ENCODE assay signal across 9 mouse cellular contexts in genomic region chr13:22014411-22014845, GRCm38 (mm10). TPM values are rescaled to one million over a fixed set of nuclear protein-coding genes. Genes with fewer than 3 reads are reported as not detected.
DNase-seq lines count a peak whose midpoint lies in the region; ATAC-seq and TF ChIP-seq lines count a peak whose summit lies in the region.
"Had no signal": no experiment of that assay in that cellular context is flagged by ENCODE, and none has a peak within 500 bp of the region (broad histone marks: within the 10 kb centered on the region; RNA-seq: fewer than 3 reads in every experiment).

No protein-coding gene starts in this region.

- no peak overlapping the region for H3K27ac ChIP-seq in forebrain, embryonic 10.5 days
- H3K27ac ChIP-seq in forebrain, embryonic 16.5 days (ENCODE audit: low read length) = no peak overlapping the region
- no peak overlapping the region for H3K27ac ChIP-seq in midbrain, embryonic 12.5 days (replicated peaks)
- H3K27ac ChIP-seq in midbrain, embryonic 16.5 days (ENCODE audit: low read length) = no peak overlapping the region
- H3K27ac ChIP-seq in limb, embryonic 14.5 days (replicated peaks; ENCODE audit: low read depth, low read length) = no peak overlapping the region
- H3K27ac ChIP-seq in stomach, postnatal 0 days (replicated peaks) = no peak overlapping the region

- peak overlapping the region; percentile 36 for H3K4me3 ChIP-seq in forebrain, embryonic 10.5 days
- no peak overlapping the region for H3K4me3 ChIP-seq in forebrain, embryonic 16.5 days (replicated peaks; ENCODE audit: low read length)
- H3K4me3 ChIP-seq in midbrain, embryonic 12.5 days = no peak overlapping the region
- H3K4me3 ChIP-seq in midbrain, embryonic 16.5 days (ENCODE audit: low read depth, low read length) = no peak overlapping the region
- H3K4me3 ChIP-seq in limb, embryonic 14.5 days (replicated peaks; ENCODE audit: low read length) = peak overlapping the region; percentile 14; the same call in 1 of the 2 replicates
- H3K4me3 ChIP-seq in stomach, postnatal 0 days (ENCODE audit: low read depth, low read length) = no peak overlapping the region; the same call in 1 of the 2 replicates

- H3K9ac ChIP-seq in forebrain, embryonic 16.5 days (replicated peaks; ENCODE audit: low read depth, low read length) = no peak overlapping the region
- no peak overlapping the region for H3K9ac ChIP-seq in midbrain, embryonic 12.5 days (replicated peaks)
- H3K9ac ChIP-seq in midbrain, embryonic 16.5 days (ENCODE audit: low read depth, low read length) = no peak overlapping the region
- no peak overlapping the region for H3K9ac ChIP-seq in limb, embryonic 14.5 days (ENCODE audit: low read depth, low read length, severe bottlenecking)
- no peak overlapping the region for H3K9ac ChIP-seq in stomach, postnatal 0 days (ENCODE audit: low read length)

- no peak for TF ChIP-seq POLR2A in limb, embryonic 14.5 days (IDR thresholded peaks at IDR 0.05; ENCODE audit: borderline replicate concordance, extremely low read depth, insufficient read depth, insufficient read length)

- TF ChIP-seq EP300 in stomach, postnatal 0 days (optimal IDR thresholded peaks at IDR 0.05) = no peak

- H3K4me2 ChIP-seq in forebrain, embryonic 16.5 days (ENCODE audit: low read length) = no peak overlapping the region
- H3K4me2 ChIP-seq in midbrain, embryonic 12.5 days (replicated peaks) = peak overlapping the region; percentile 19; the same call in 1 of the 2 replicates
- no peak overlapping the region for H3K4me2 ChIP-seq in midbrain, embryonic 16.5 days (ENCODE audit: low read length)
- peak overlapping the region; percentile 17; the same call in 1 of the 2 replicates for H3K4me2 ChIP-seq in limb, embryonic 14.5 days (replicated peaks; ENCODE audit: low read depth, low read length, severe bottlenecking)
- 0 out of 2 replicates have a peak overlapping the region, but pooled peaks have one; percentile 9 for H3K4me2 ChIP-seq in stomach, postnatal 0 days (replicated peaks; ENCODE audit: low read depth)

- no peak for ATAC-seq in forebrain, embryonic 16.5 days
- no peak for ATAC-seq in midbrain, embryonic 12.5 days (ENCODE audit: low FRiP score, low read depth)
- ATAC-seq in midbrain, embryonic 16.5 days = no peak
- ATAC-seq in limb, embryonic 14.5 days (ENCODE audit: low FRiP score, low read depth) = no peak; the same call in 1 of the 2 replicates
- ATAC-seq in stomach, postnatal 0 days (ENCODE audit: low FRiP score, low TSS enrichment) = no peak

- 16% methylated on average over 17 of the region's 17 CpGs for WGBS in forebrain, embryonic 10.5 days
- 18% methylated on average over 17 of the region's 17 CpGs for WGBS in forebrain, embryonic 16.5 days
- WGBS in midbrain, embryonic 12.5 days = 24% methylated on average over 17 of the region's 17 CpGs
- 18% methylated on average over 17 of the region's 17 CpGs for WGBS in midbrain, embryonic 16.5 days
- WGBS in limb, embryonic 14.5 days = 12% methylated on average over 17 of the region's 17 CpGs
- 16% methylated on average over 17 of the region's 17 CpGs for whole genome bisulfite sequencing in stomach, postnatal 0 days

- DNase-seq in forebrain, embryonic 10.5 days (ENCODE audit: extremely low spot score, low spot score) = peak; percentile 38
- no peak for DNase-seq in limb, embryonic 14.5 days (ENCODE audit: low spot score)
- no peak for DNase-seq in stomach, postnatal 0 days (ENCODE audit: low spot score)
- no peak for DNase-seq in left cerebral cortex, adult 9 months (ENCODE audit: low spot score in 2 of 2)
- no peak for DNase-seq in spleen, postnatal 10 days (ENCODE audit: low spot score in 2 of 2)
- DNase-seq: gastrocnemius, postnatal 10 days had no signal

- H3K4me1 ChIP-seq in forebrain, embryonic 10.5 days = peaks cover 12% of the 10 kb centered on the region
- no peaks in the 10 kb centered on the region for H3K4me1 ChIP-seq in forebrain, embryonic 16.5 days (replicated peaks; ENCODE audit: control insufficient read depth, insufficient read depth, low read length)
- no peaks in the 10 kb centered on the region for H3K4me1 ChIP-seq in midbrain, embryonic 12.5 days
- H3K4me1 ChIP-seq in midbrain, embryonic 16.5 days (ENCODE audit: control insufficient read depth, insufficient read depth, low read length) = no peaks in the 10 kb centered on the region
- no peaks in the 10 kb centered on the region for H3K4me1 ChIP-seq in limb, embryonic 14.5 days (ENCODE audit: control insufficient read depth, insufficient read depth, low read length)
- no peaks in the 10 kb centered on the region for H3K4me1 ChIP-seq in stomach, postnatal 0 days (replicated peaks; ENCODE audit: control insufficient read depth, insufficient read depth)

- peaks cover 85% of the 10 kb centered on the region for H3K27me3 ChIP-seq in forebrain, embryonic 10.5 days (ENCODE audit: poor library complexity, severe bottlenecking)
- peaks cover 69% of the 10 kb centered on the region for H3K27me3 ChIP-seq in forebrain, embryonic 16.5 days (replicated peaks; ENCODE audit: control insufficient read depth, insufficient read depth, low read length)
- H3K27me3 ChIP-seq in midbrain, embryonic 12.5 days = peaks cover 80% of the 10 kb centered on the region
- H3K27me3 ChIP-seq in midbrain, embryonic 16.5 days (ENCODE audit: control insufficient read depth, insufficient read depth, low read depth, low read length) = peaks cover 74% of the 10 kb centered on the region
- peaks cover 67% of the 10 kb centered on the region for H3K27me3 ChIP-seq in limb, embryonic 14.5 days (ENCODE audit: control insufficient read depth, insufficient read depth, low read length)
- peaks cover 11% of the 10 kb centered on the region; the same call in 1 of the 2 replicates for H3K27me3 ChIP-seq in stomach, postnatal 0 days (ENCODE audit: control insufficient read depth, insufficient read depth, low read length)

- no peaks in the 10 kb centered on the region for H3K36me3 ChIP-seq in forebrain, embryonic 10.5 days (replicated peaks)
- no peaks in the 10 kb centered on the region for H3K36me3 ChIP-seq in forebrain, embryonic 16.5 days (ENCODE audit: control insufficient read depth, insufficient read depth)
- H3K36me3 ChIP-seq in midbrain, embryonic 12.5 days = no peaks in the 10 kb centered on the region
- no peaks in the 10 kb centered on the region for H3K36me3 ChIP-seq in midbrain, embryonic 16.5 days (ENCODE audit: control insufficient read depth, insufficient read depth, low read length)
- H3K36me3 ChIP-seq in limb, embryonic 14.5 days (ENCODE audit: control insufficient read depth, insufficient read depth, low read length) = no peaks in the 10 kb centered on the region
- H3K36me3 ChIP-seq in stomach, postnatal 0 days (ENCODE audit: control insufficient read depth, insufficient read depth, low read length) = no peaks in the 10 kb centered on the region

- no peak for TF ChIP-seq CTCF in stomach, postnatal 0 days (IDR thresholded peaks at IDR 0.05; ENCODE audit: low read depth)

- peaks cover 4% of the 10 kb centered on the region; the same call in 1 of the 2 replicates for H3K9me3 ChIP-seq in forebrain, embryonic 10.5 days
- H3K9me3 ChIP-seq in forebrain, embryonic 16.5 days (ENCODE audit: control insufficient read depth, low read length) = peaks cover 4% of the 10 kb centered on the region; the same call in 1 of the 2 replicates
- H3K9me3 ChIP-seq in midbrain, embryonic 12.5 days = no peaks in the 10 kb centered on the region
- no peaks in the 10 kb centered on the region; the same call in 1 of the 2 replicates for H3K9me3 ChIP-seq in midbrain, embryonic 16.5 days (replicated peaks; ENCODE audit: control insufficient read depth, low read length, poor library complexity, severe bottlenecking)
- H3K9me3 ChIP-seq in limb, embryonic 14.5 days (ENCODE audit: control insufficient read depth, low read length) = no peaks in the 10 kb centered on the region
- H3K9me3 ChIP-seq in stomach, postnatal 0 days (ENCODE audit: control insufficient read depth, low read length) = no peaks in the 10 kb centered on the region

RNA-seq across cellular contexts. Expression of gene Prss16, which starts 4.9 kb away (rescaled TPM):
- polyA plus RNA-seq in forebrain, embryonic 10.5 days (2016; fragmentation: Nextera tagmentation; extraction: Ambion mirVana) = 0.26 and 0.41 TPM in 2 replicates
- 0.19 TPM in 1 of 2 replicates, not detected in the other for polyA plus RNA-seq in forebrain, embryonic 16.5 days (2015; fragmentation: Nextera tagmentation; extraction: Ambion mirVana)
- polyA plus RNA-seq in midbrain, embryonic 12.5 days (2016; fragmentation: Nextera tagmentation; extraction: Ambion mirVana) = 0.30 TPM in 1 of 2 replicates, not detected in the other
- polyA plus RNA-seq in midbrain, embryonic 16.5 days (2015; fragmentation: Nextera tagmentation; extraction: Ambion mirVana) = not detected in 2 replicates
- polyA plus RNA-seq in limb, embryonic 14.5 days (2012; rRNA removed) = 1.1 and 1.6 TPM in 2 replicates
- 0.51 and 0.57 TPM in 2 replicates for polyA plus RNA-seq in limb, embryonic 14.5 days (2014; fragmentation: Nextera tagmentation; extraction: Ambion mirVana)
- polyA plus RNA-seq in stomach, postnatal 0 days (2015; fragmentation: Nextera tagmentation; extraction: Ambion mirVana) = 0.51 and 0.65 TPM in 2 replicates

RNA-seq across cellular contexts. Expression of gene Hist1h2ah, which starts 20.9 kb away (rescaled TPM):
- polyA plus RNA-seq in forebrain, embryonic 10.5 days (2016; fragmentation: Nextera tagmentation; extraction: Ambion mirVana) = 12.1 and 14.3 TPM in 2 replicates
- polyA plus RNA-seq in forebrain, embryonic 16.5 days (2015; fragmentation: Nextera tagmentation; extraction: Ambion mirVana) = not detected in 2 replicates
- polyA plus RNA-seq in midbrain, embryonic 12.5 days (2016; fragmentation: Nextera tagmentation; extraction: Ambion mirVana) = 10.1 and 11.3 TPM in 2 replicates
- polyA plus RNA-seq in midbrain, embryonic 16.5 days (2015; fragmentation: Nextera tagmentation; extraction: Ambion mirVana) = not detected in 2 replicates
- polyA plus RNA-seq in limb, embryonic 14.5 days (2012; rRNA removed) = 5.5 and 14.9 TPM in 2 replicates
- polyA plus RNA-seq in limb, embryonic 14.5 days (2014; fragmentation: Nextera tagmentation; extraction: Ambion mirVana) = 6.5 and 22.1 TPM in 2 replicates
- 2.1 TPM in 1 of 2 replicates, not detected in the other for polyA plus RNA-seq in stomach, postnatal 0 days (2015; fragmentation: Nextera tagmentation; extraction: Ambion mirVana)

RNA-seq across cellular contexts. Expression of gene Hist1h2bk, which starts 21.2 kb away (rescaled TPM):
- polyA plus RNA-seq in forebrain, embryonic 10.5 days (2016; fragmentation: Nextera tagmentation; extraction: Ambion mirVana) = 6.4 and 7.7 TPM in 2 replicates
- 3.3 TPM in 1 of 2 replicates, not detected in the other for polyA plus RNA-seq in forebrain, embryonic 16.5 days (2015; fragmentation: Nextera tagmentation; extraction: Ambion mirVana)
- 7.2 and 8.1 TPM in 2 replicates for polyA plus RNA-seq in midbrain, embryonic 12.5 days (2016; fragmentation: Nextera tagmentation; extraction: Ambion mirVana)
- polyA plus RNA-seq in midbrain, embryonic 16.5 days (2015; fragmentation: Nextera tagmentation; extraction: Ambion mirVana) = 1.3 TPM in 1 of 2 replicates, not detected in the other
- 24.6 and 30.5 TPM in 2 replicates for polyA plus RNA-seq in limb, embryonic 14.5 days (2012; rRNA removed)
- polyA plus RNA-seq in limb, embryonic 14.5 days (2014; fragmentation: Nextera tagmentation; extraction: Ambion mirVana) = 6.9 and 7.1 TPM in 2 replicates
- 0.35 and 0.99 TPM in 2 replicates for polyA plus RNA-seq in stomach, postnatal 0 days (2015; fragmentation: Nextera tagmentation; extraction: Ambion mirVana)

RNA-seq across cellular contexts. Expression of gene Hist1h4i, which starts 26.7 kb away (rescaled TPM):
- 53.1 and 58.6 TPM in 2 replicates for polyA plus RNA-seq in forebrain, embryonic 10.5 days (2016; fragmentation: Nextera tagmentation; extraction: Ambion mirVana)
- 14.0 and 14.5 TPM in 2 replicates for polyA plus RNA-seq in forebrain, embryonic 16.5 days (2015; fragmentation: Nextera tagmentation; extraction: Ambion mirVana)
- 34.4 and 38.6 TPM in 2 replicates for polyA plus RNA-seq in midbrain, embryonic 12.5 days (2016; fragmentation: Nextera tagmentation; extraction: Ambion mirVana)
- 4.0 and 4.9 TPM in 2 replicates for polyA plus RNA-seq in midbrain, embryonic 16.5 days (2015; fragmentation: Nextera tagmentation; extraction: Ambion mirVana)
- 31.0 and 39.5 TPM in 2 replicates for polyA plus RNA-seq in limb, embryonic 14.5 days (2012; rRNA removed)
- 14.0 and 14.7 TPM in 2 replicates for polyA plus RNA-seq in limb, embryonic 14.5 days (2014; fragmentation: Nextera tagmentation; extraction: Ambion mirVana)
- polyA plus RNA-seq in stomach, postnatal 0 days (2015; fragmentation: Nextera tagmentation; extraction: Ambion mirVana) = 5.8 and 5.9 TPM in 2 replicates

RNA-seq across cellular contexts. Expression of gene Hist1h2ag, which starts 28.3 kb away (rescaled TPM):
- 54.9 and 55.0 TPM in 2 replicates for polyA plus RNA-seq in forebrain, embryonic 10.5 days (2016; fragmentation: Nextera tagmentation; extraction: Ambion mirVana)
- polyA plus RNA-seq in forebrain, embryonic 16.5 days (2015; fragmentation: Nextera tagmentation; extraction: Ambion mirVana) = 8.5 and 13.4 TPM in 2 replicates
- polyA plus RNA-seq in midbrain, embryonic 12.5 days (2016; fragmentation: Nextera tagmentation; extraction: Ambion mirVana) = 62.2 and 69.7 TPM in 2 replicates
- 1.8 and 8.3 TPM in 2 replicates for polyA plus RNA-seq in midbrain, embryonic 16.5 days (2015; fragmentation: Nextera tagmentation; extraction: Ambion mirVana)
- 54.6 and 89.6 TPM in 2 replicates for polyA plus RNA-seq in limb, embryonic 14.5 days (2012; rRNA removed)
- polyA plus RNA-seq in limb, embryonic 14.5 days (2014; fragmentation: Nextera tagmentation; extraction: Ambion mirVana) = 56.7 and 74.1 TPM in 2 replicates
- polyA plus RNA-seq in stomach, postnatal 0 days (2015; fragmentation: Nextera tagmentation; extraction: Ambion mirVana) = 12.1 and 12.6 TPM in 2 replicates

Comparison
In these comparisons a context has a peak if more than half of its experiments do, and no peak if none do; other contexts are left out.
1. H3K4me3 ChIP-seq: peak in forebrain, embryonic 10.5 days (single experiment) and limb, embryonic 14.5 days (single experiment); none in forebrain, embryonic 16.5 days (single experiment), midbrain, embryonic 12.5 days (single experiment), midbrain, embryonic 16.5 days (single experiment) and stomach, postnatal 0 days (single experiment).
2. H3K4me2 ChIP-seq: peak in midbrain, embryonic 12.5 days (single experiment), limb, embryonic 14.5 days (single experiment) and stomach, postnatal 0 days (single experiment); none in forebrain, embryonic 16.5 days (single experiment) and midbrain, embryonic 16.5 days (single experiment).